Mouse (Mus musculus): ENCODE results near the gene Fgfr2.

GRCm38 (mm10) chr7:130727560-130727959 lies 2395.6 kb downstream of the Fgfr2 start:
- TF ChIP-seq CTCF (conservative IDR thresholded peaks at IDR 0.05; ENCODE audit: low read length) (no peak), NANOG (IDR thresholded peaks at IDR 0.05; ENCODE audit: borderline replicate concordance, low read length) (no peak), POU5F1 (IDR thresholded peaks at IDR 0.05; ENCODE audit: borderline replicate concordance, low read length) (no peak)

Data from E14TG2a.4 (cell line).